Comparison of ENCODE assay signal across 23 mouse cellular contexts in genomic region chr2:12401137-12401536, GRCm38 (mm10). TPM values are rescaled to one million over a fixed set of nuclear protein-coding genes. Genes with fewer than 3 reads are reported as not detected.
DNase-seq lines count a peak whose midpoint lies in the region; ATAC-seq and TF ChIP-seq lines count a peak whose summit lies in the region.
"Had no signal": no experiment of that assay in that cellular context is flagged by ENCODE, and none has a peak within 500 bp of the region (broad histone marks: within the 10 kb centered on the region; RNA-seq: fewer than 3 reads in every experiment).

No protein-coding gene starts in this region.

- no peak overlapping the region for H3K9ac ChIP-seq in forebrain, embryonic 13.5 days
- H3K9ac ChIP-seq in forebrain, embryonic 14.5 days (ENCODE audit: low read length), result no peak overlapping the region
- H3K9ac ChIP-seq in forebrain, postnatal 0 days, result no peak overlapping the region
- no peak overlapping the region for H3K9ac ChIP-seq in forebrain, embryonic 12.5 days
- H3K9ac ChIP-seq: embryonic facial prominence, embryonic 12.5 days; forebrain, embryonic 15.5 days had no signal

- H3K27me3 ChIP-seq in forebrain, embryonic 13.5 days, result no peaks in the 10 kb centered on the region
- H3K27me3 ChIP-seq in forebrain, embryonic 14.5 days (replicated peaks; ENCODE audit: control insufficient read depth, insufficient read depth, low read length), result no peaks in the 10 kb centered on the region
- H3K27me3 ChIP-seq in forebrain, postnatal 0 days (ENCODE audit: insufficient read depth, low read length), result no peaks in the 10 kb centered on the region
- no peaks in the 10 kb centered on the region for H3K27me3 ChIP-seq in forebrain, embryonic 12.5 days
- H3K27me3 ChIP-seq: CH12.LX; embryonic facial prominence, embryonic 12.5 days; forebrain, embryonic 15.5 days; Patski had no signal

- no peaks in the 10 kb centered on the region for H3K36me3 ChIP-seq in forebrain, embryonic 13.5 days (ENCODE audit: poor library complexity, severe bottlenecking)
- 0 out of 2 replicates have a peak, but pooled peaks cover 2% of the 10 kb centered on the region for H3K36me3 ChIP-seq in forebrain, embryonic 14.5 days (ENCODE audit: control insufficient read depth, insufficient read depth, low read length)
- H3K36me3 ChIP-seq in forebrain, postnatal 0 days (ENCODE audit: insufficient read depth), result no peaks in the 10 kb centered on the region; the same call in 1 of the 2 replicates
- H3K36me3 ChIP-seq in forebrain, embryonic 12.5 days (replicated peaks), result no peaks in the 10 kb centered on the region; the same call in 1 of the 2 replicates
- H3K36me3 ChIP-seq: embryonic facial prominence, embryonic 10.5 days; embryonic facial prominence, embryonic 12.5 days; forebrain, embryonic 15.5 days had no signal

- no peak overlapping the region for H3K4me2 ChIP-seq in forebrain, embryonic 13.5 days
- H3K4me2 ChIP-seq in forebrain, embryonic 14.5 days (ENCODE audit: low read length), result no peak overlapping the region
- no peak overlapping the region for H3K4me2 ChIP-seq in forebrain, postnatal 0 days (ENCODE audit: low read depth)
- H3K4me2 ChIP-seq in forebrain, embryonic 12.5 days, result no peak overlapping the region
- H3K4me2 ChIP-seq: embryonic facial prominence, embryonic 12.5 days; forebrain, embryonic 15.5 days had no signal

- ATAC-seq in forebrain, embryonic 13.5 days, result peak; percentile 59; the same call in 1 of the 2 replicates
- ATAC-seq in forebrain, embryonic 14.5 days, result no peak
- ATAC-seq in forebrain, postnatal 0 days, result peak; percentile 93
- ATAC-seq in forebrain, embryonic 12.5 days (ENCODE audit: low FRiP score), result no peak
- ATAC-seq: activated CD4-positive, CD25-positive, alpha-beta regulatory T cell, adult 4 months; CD4-positive, CD25-positive, alpha-beta regulatory T cell, adult 4 months; forebrain, embryonic 15.5 days; Patski had no signal

- no peak overlapping the region for H3K27ac ChIP-seq in forebrain, embryonic 13.5 days
- no peak overlapping the region for H3K27ac ChIP-seq in forebrain, embryonic 14.5 days (ENCODE audit: low read depth, low read length)
- peak overlapping the region; percentile 57 for H3K27ac ChIP-seq in forebrain, postnatal 0 days (ENCODE audit: low read depth, low read length)
- H3K27ac ChIP-seq in forebrain, embryonic 12.5 days, result no peak overlapping the region
- peak overlapping the region; percentile 74 for H3K27ac ChIP-seq in layer of hippocampus, adult 2 months
- H3K27ac ChIP-seq: embryonic facial prominence, embryonic 10.5 days; embryonic facial prominence, embryonic 12.5 days; forebrain, embryonic 15.5 days had no signal

- no peak for TF ChIP-seq CTCF in forebrain, postnatal 0 days (IDR thresholded peaks at IDR 0.05; ENCODE audit: low read depth)
- TF ChIP-seq CTCF in layer of hippocampus, adult 2 months (conservative IDR thresholded peaks at IDR 0.05), result no peak

- WGBS in forebrain, embryonic 13.5 days, result 72% methylated on average over 1 of the region's 1 CpGs
- 75% methylated on average over 1 of the region's 1 CpGs for WGBS in forebrain, embryonic 14.5 days
- 52% methylated on average over 1 of the region's 1 CpGs for WGBS in forebrain, postnatal 0 days
- 84% methylated on average over 1 of the region's 1 CpGs for WGBS in forebrain, embryonic 12.5 days

- no peak for DNase-seq in forebrain, embryonic 14.5 days (ENCODE audit: low spot score)
- DNase-seq in forebrain, postnatal 0 days, result no peak
- DNase-seq in layer of hippocampus, adult 2 months (ENCODE audit: low spot score in 2 of 2), result no peak
- DNase-seq in layer of hippocampus, adult 8-10 months (ENCODE audit: low spot score in 2 of 2), result no peak
- DNase-seq: adrenal gland, adult 8-10 months; adrenal gland, postnatal 14 days; adrenal gland, postnatal 36 days; B cell, adult 2 months; cerebellum, adult 11-12 months; cerebellum, adult 2 months; cerebellum, adult 9-10 months; cerebellum, postnatal 10 days; cerebellum, postnatal 25 days had no signal

- H3K4me1 ChIP-seq in forebrain, embryonic 13.5 days, result no peaks in the 10 kb centered on the region
- no peaks in the 10 kb centered on the region for H3K4me1 ChIP-seq in forebrain, embryonic 14.5 days (ENCODE audit: control insufficient read depth, insufficient read depth, low read length)
- H3K4me1 ChIP-seq in forebrain, postnatal 0 days (ENCODE audit: insufficient read depth), result peaks cover 4% of the 10 kb centered on the region; the same call in 1 of the 2 replicates
- no peaks in the 10 kb centered on the region for H3K4me1 ChIP-seq in forebrain, embryonic 12.5 days
- H3K4me1 ChIP-seq: embryonic facial prominence, embryonic 10.5 days; embryonic facial prominence, embryonic 12.5 days; forebrain, embryonic 15.5 days had no signal

- no peak overlapping the region for H3K4me3 ChIP-seq in forebrain, embryonic 13.5 days
- no peak overlapping the region for H3K4me3 ChIP-seq in forebrain, embryonic 14.5 days (ENCODE audit: low read depth, low read length)
- H3K4me3 ChIP-seq in forebrain, postnatal 0 days (ENCODE audit: low read depth, low read length), result no peak overlapping the region
- no peak overlapping the region for H3K4me3 ChIP-seq in forebrain, embryonic 12.5 days (replicated peaks)
- no peak overlapping the region for H3K4me3 ChIP-seq in layer of hippocampus, adult 2 months
- H3K4me3 ChIP-seq: embryonic facial prominence, embryonic 10.5 days; embryonic facial prominence, embryonic 12.5 days; forebrain, embryonic 15.5 days had no signal

- H3K9me3 ChIP-seq in forebrain, embryonic 13.5 days (replicated peaks), result no peaks in the 10 kb centered on the region
- no peaks in the 10 kb centered on the region for H3K9me3 ChIP-seq in forebrain, embryonic 14.5 days (replicated peaks; ENCODE audit: control insufficient read depth, low read length)
- H3K9me3 ChIP-seq in forebrain, postnatal 0 days (ENCODE audit: low read length), result no peaks in the 10 kb centered on the region
- no peaks in the 10 kb centered on the region for H3K9me3 ChIP-seq in forebrain, embryonic 12.5 days
- H3K9me3 ChIP-seq: embryonic facial prominence, embryonic 10.5 days; embryonic facial prominence, embryonic 12.5 days; forebrain, embryonic 15.5 days; G1E had no signal

RNA-seq across cellular contexts. Expression of gene Mindy3, which starts 18.1 kb away (rescaled TPM):
- 42.2 and 43.7 TPM in 2 replicates for polyA plus RNA-seq in forebrain, embryonic 13.5 days (2015; fragmentation: Nextera tagmentation; extraction: Ambion mirVana)
- 47.5 and 53.2 TPM in 2 replicates for polyA plus RNA-seq in forebrain, embryonic 14.5 days (2014; fragmentation: Nextera tagmentation; extraction: Ambion mirVana)
- 53.9 and 60.4 TPM in 2 replicates for total RNA-seq in forebrain, postnatal 0 days (2014; rRNA removed)
- polyA plus RNA-seq in forebrain, postnatal 0 days (2015; fragmentation: Nextera tagmentation; extraction: Ambion mirVana), result 45.6 and 48.4 TPM in 2 replicates
- polyA plus RNA-seq in forebrain, embryonic 12.5 days (2016; fragmentation: Nextera tagmentation; extraction: Ambion mirVana), result 39.3 and 39.5 TPM in 2 replicates
- 100 to 1,000 TPM in 1 of 2 experiments, 10 to 100 TPM in 1; 98.4 to 111 TPM for total RNA-seq in layer of hippocampus, adult 2 months (2021)
- 100 to 1,000 TPM in 1 of 4 experiments, 10 to 100 TPM in 3; 78.3 to 100 (median 86.5) TPM for total RNA-seq in layer of hippocampus, adult 8-10 months (2022)

Comparison
In these comparisons a context has a peak if more than half of its experiments do, and no peak if none do; other contexts are left out.
1. ATAC-seq: peak in forebrain, embryonic 13.5 days (single experiment) and forebrain, postnatal 0 days (single experiment); none in forebrain, embryonic 14.5 days (single experiment) and forebrain, embryonic 12.5 days (single experiment).
2. H3K27ac ChIP-seq: peak in forebrain, postnatal 0 days (single experiment) and layer of hippocampus, adult 2 months (single experiment); none in forebrain, embryonic 13.5 days (single experiment), forebrain, embryonic 14.5 days (single experiment) and forebrain, embryonic 12.5 days (single experiment).